Mouse (Mus musculus) ES-Bruce4 (cell line): ENCODE data around the gene Fam216b.
A peak's percentile ranks its signal among the peaks of the same experiment; 100 is the strongest.

ENCODE experiments used
- CTCF ChIP-seq: IDR thresholded peaks from one replicate; pipeline ENCODE4 v1.8.1; 2011; ENCODE audit warnings: low read depth, low read length
- EP300 ChIP-seq: IDR thresholded peaks from 2 replicates; pipeline ENCODE4 v1.6.1; 2011; ENCODE audit warnings: low read depth, low read length; ENCODE audit not compliant: insufficient read depth
- POLR2A ChIP-seq: IDR thresholded peaks from one replicate; pipeline ENCODE4 v1.8.1; 2011; ENCODE audit warnings: low read length; ENCODE audit not compliant: insufficient read depth

DNA sequence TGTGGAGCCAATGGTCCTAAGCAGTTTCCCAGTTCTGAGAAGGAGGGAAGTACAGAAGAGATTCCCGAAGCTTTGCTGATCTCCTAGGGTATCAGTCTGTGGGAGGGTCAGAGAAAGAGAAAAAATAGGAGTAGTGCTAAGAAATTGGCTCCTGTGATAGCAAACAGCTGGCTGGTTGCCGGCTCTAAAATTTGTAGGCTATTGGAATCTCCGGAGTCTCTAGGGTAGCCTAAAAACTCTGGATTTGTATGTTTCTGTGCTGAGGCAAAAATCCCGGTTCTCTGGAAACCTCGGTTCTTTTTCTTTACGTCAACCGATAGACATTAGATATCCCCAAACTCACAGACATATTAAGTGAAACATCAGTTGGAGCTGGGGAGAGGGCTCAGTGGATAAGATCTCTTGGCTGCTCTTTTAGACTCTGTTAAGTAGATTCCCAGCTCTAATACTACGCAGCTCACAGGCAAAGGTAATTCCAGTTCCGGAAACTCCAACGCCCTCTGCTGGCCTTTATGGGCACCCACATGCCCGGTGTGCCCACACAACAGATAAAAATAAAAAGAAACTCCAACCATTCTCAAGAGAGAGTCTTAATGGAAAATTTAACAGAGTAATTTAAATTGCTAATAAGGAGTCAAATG, 46.8 kb downstream of the Fam216b start:
- peak; percentile 59 for TF ChIP-seq CTCF
- TF ChIP-seq EP300 = no peak
- TF ChIP-seq POLR2A = no peak
